Mouse (Mus musculus) erythroblast, embryonic 14.5 days (primary cell): ENCODE measurements at regions not wholly inside any gene's neighbourhood (a gene's known extent, or its start where the extent isn't known, plus 50 kb on each side); places are given as distances from the start of the nearest gene placed in this dataset.

Experiments used
- GATA1 ChIP-seq: IDR thresholded peaks from 2 replicates; pipeline ENCODE4 v1.6.1; 2012; ENCODE audit warnings: low read length, inconsistent platforms, mixed read lengths
- TAL1 ChIP-seq: IDR thresholded peaks from 3 replicates; pipeline ENCODE4 v1.6.1; 2012; ENCODE audit warnings: low read length, inconsistent platforms, mixed read lengths

DNA sequence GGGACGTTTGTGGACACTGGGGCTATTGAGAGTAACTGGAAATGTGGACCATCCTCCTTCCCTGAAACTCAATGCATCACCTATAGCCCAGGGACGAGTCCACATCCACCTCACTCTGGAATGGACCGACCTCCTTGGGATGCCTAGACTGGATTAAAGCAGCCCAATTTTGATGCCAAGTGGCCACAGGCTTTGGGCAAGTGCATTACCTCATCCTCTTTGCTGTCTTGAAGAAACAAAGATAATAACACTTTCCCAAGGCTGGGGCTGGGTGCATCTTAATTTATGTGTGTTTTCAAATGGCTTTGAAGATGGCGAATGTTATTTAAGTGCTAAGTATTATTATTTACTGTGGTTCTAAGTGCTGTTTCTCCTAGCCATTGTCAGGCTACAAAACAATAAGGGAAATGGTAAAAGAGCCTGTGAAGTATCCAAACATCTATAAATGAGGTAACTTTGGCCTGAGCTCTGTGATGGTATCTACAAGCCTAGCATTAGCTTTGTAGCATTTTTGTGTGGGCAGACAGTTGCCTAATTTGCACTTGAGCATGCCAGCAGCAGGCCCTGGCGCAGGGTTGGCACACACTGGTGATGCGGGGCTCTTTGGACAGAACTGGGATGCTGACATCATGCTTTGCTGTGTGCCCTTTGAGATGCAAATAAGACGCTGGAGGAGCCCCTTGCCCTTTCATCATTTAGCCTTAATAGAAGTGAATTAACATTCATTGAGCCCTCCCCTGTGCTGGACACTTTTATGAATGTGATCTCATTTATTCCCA is 1423.7 kb downstream of the Gsdmc2 start:
- TF ChIP-seq GATA1 (no peak), TAL1 (no peak)
